Mouse (Mus musculus): ENCODE results near the gene Zfp661. TPM values are rescaled to one million over a fixed set of nuclear protein-coding genes. Genes with fewer than 3 reads are reported as not detected.

Zfp661 gene
- polyA plus RNA-seq, 2 experiments from 2014 or later = 3.0 to 3.7 TPM

DNA sequence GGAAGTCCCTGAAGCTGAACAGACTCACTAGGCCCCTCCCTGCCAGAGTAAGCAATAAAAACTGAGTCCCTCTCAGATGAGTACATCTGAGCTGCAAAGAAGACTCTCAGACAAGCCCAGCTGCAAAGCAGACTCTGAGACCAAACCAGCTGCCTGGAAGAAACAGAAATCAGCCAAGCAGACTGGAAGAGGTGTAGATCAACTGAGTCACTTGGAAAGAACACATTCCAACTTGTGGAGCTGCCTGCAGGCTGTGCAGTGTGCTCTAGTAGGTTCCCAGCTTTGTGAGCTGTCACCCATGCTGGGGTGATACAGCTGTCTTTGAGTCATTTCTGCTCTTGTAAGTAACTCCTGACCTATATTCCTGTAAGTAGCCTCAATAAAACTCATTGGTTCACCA lies 37.2 kb downstream of the Zfp661 start:
- no peak for ATAC-seq

GRCm38 (mm10) chr2:127548342-127549074 lies 38.4 kb downstream of the Zfp661 start:
- no peak for ATAC-seq

- no peak for ATAC-seq
Measured at GRCm38 (mm10) chr2:127541697-127542096, 45.2 kb downstream of the Zfp661 start.

GRCm38 (mm10) chr2:127541185-127541584 lies 45.7 kb downstream of the Zfp661 start, which contains the start of gene Prom2:
Gene Prom2, minus strand, starts transcription at chr2:127541467.
- no peak for ATAC-seq

DNA sequence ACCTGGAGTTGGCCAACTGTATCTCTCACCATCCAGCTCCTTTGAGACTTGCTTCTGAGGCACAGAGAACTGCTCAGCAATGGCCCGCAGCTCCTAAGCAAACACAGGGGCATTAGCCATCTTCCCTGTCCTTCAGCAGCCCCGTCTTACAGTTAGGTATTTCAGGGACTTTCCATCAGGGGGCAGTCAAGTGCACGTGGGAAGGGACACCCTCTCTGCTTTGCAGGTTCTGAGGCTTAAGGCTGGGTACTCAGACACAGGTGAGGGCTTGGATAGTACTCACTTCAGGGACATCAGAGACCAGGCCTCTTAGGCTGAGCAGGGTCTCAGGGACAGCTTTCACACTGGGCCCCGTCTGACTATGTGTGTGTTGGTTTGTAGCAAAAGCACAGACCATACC lies 47.4 kb downstream of the Zfp661 start:
- ATAC-seq = no peak

- ATAC-seq = no peak
Measured at GRCm38 (mm10) chr2:127537548-127537947, 49.3 kb downstream of the Zfp661 start.

- ATAC-seq = no peak
Measured at GRCm38 (mm10) chr2:127535363-127535762, 51.5 kb downstream of the Zfp661 start.

GRCm38 (mm10) chr2:127532379-127532778 lies 54.5 kb downstream of the Zfp661 start:
- ATAC-seq = no peak

GRCm38 (mm10) chr2:127531592-127531991 lies 55.3 kb downstream of the Zfp661 start:
- no peak for ATAC-seq

- ATAC-seq = no peak
Measured at GRCm38 (mm10) chr2:127530418-127530817, 56.5 kb downstream of the Zfp661 start.

DNA sequence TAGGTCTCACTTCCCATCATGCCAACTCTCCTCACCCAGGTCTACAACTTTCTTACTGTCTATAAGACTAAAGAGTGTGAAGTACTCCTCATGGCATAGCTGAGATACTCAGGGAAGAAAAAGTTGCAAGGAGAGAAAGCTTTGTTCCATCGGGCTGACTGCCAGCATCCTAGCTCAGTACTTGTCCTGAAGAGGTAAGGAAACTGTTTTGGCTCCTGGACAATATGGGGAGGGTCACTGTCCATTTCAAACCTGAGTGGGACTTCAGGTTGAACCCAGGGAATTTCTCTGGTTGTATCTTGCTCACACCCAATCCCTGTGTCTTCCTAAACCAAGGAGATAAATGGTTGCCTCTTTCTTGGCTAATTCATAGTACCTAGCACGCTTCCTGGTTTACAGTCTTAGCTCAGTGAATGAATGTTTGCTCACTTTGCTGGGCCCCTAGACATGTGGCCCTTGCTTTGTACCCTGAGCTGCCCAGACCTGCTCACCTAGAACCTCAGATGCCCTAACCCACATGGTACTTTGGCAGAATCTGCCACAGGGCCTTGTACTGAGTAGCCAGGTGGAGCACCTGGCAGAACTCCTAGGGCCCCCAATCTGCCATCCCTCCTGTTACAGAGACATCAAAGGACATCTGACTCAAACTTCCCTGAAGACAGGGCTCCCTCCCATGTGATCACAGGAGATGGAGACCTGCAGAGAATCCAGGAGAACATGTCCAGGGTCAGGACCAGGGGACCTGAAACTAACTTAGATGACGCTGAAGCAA lies 61.7 kb downstream of the Zfp661 start:
- ATAC-seq = no peak

Other genes with a start within 250 kb of the Zfp661 start
- gene Astl, start 248.5 kb downstream of the Zfp661 start, polyA plus RNA-seq (2017; shearing (Covaris generic)) = under 1 TPM; 0.22 to 0.42 TPM
- not detected for gene Adra2b, start 223.9 kb downstream of the Zfp661 start, polyA plus RNA-seq (2017; shearing (Covaris generic))
- gene Gpat2, start 161.9 kb downstream of the Zfp661 start, polyA plus RNA-seq (2017; shearing (Covaris generic)) = under 1 TPM; 0.23 to 0.52 TPM
- 10 to 100 TPM; 44.7 to 49.2 TPM for gene Fahd2a, start 142.5 kb downstream of the Zfp661 start, polyA plus RNA-seq (2017; shearing (Covaris generic))
- gene Kcnip3, start 65.0 kb downstream of the Zfp661 start, polyA plus RNA-seq (2017; shearing (Covaris generic)) = not detected
- not detected for gene Prom2, start 45.6 kb downstream of the Zfp661 start, polyA plus RNA-seq (2017; shearing (Covaris generic))
- gene Mrps5, start 128 bp upstream of the Zfp661 start, polyA plus RNA-seq (2017; shearing (Covaris generic)) = 100 to 1,000 TPM; 120 to 152 TPM
- gene Mal, start 69.6 kb upstream of the Zfp661 start, polyA plus RNA-seq (2017; shearing (Covaris generic)) = not detected
- gene Mall, start 142.8 kb upstream of the Zfp661 start, polyA plus RNA-seq (2017; shearing (Covaris generic)) = not detected
- under 1 TPM in 1 of 2 experiments, not detected in 1; 0.27 TPM for gene Nphp1, start 201.8 kb upstream of the Zfp661 start, polyA plus RNA-seq (2017; shearing (Covaris generic))
- gene Mtln, start 205.4 kb upstream of the Zfp661 start, polyA plus RNA-seq (2017; shearing (Covaris generic)) = 10 to 100 TPM; 28.9 to 40.0 TPM
- 1 to 10 TPM in 1 of 2 experiments, under 1 TPM in 1; 0.83 to 5.0 TPM for gene Bub1, start 244.8 kb upstream of the Zfp661 start, polyA plus RNA-seq (2017; shearing (Covaris generic))

All from CD4-positive, CD25-positive, alpha-beta regulatory T cell, adult 4 months (primary cell).